Mouse (Mus musculus) yolk sac, embryonic 10.5 days (tissue): ENCODE data around the gene Tipin.
A peak's percentile ranks its signal among the peaks of the same experiment; 100 is the strongest.
"Not testable (repeated sequence)": the region's sequence is repeated elsewhere in the genome, so short reads cannot be mapped to it uniquely, and the experiment has no call there.

ENCODE experiments used
- DNase-seq: peaks from one replicate; pipeline ENCODE4 v3.0.0-alpha.2; 2017; ENCODE audit warnings: low spot score

The Tipin gene

GRCm38 (mm10) chr9:64281105-64281780 lies at the start of gene Tipin:
Gene Tipin (plus strand): TSS chr9:64281581.
- DNase-seq, result peak; percentile 95

- no peak for DNase-seq
Measured at GRCm38 (mm10) chr9:64231674-64232073, 49.7 kb upstream of the Tipin start.

- DNase-seq, result no peak
Measured at GRCm38 (mm10) chr9:64232257-64232957, 49.0 kb upstream of the Tipin start.

GRCm38 (mm10) chr9:64233656-64234055 lies 47.7 kb upstream of the Tipin start:
- no peak for DNase-seq

- no peak for DNase-seq
Measured at GRCm38 (mm10) chr9:64234768-64235435, 46.5 kb upstream of the Tipin start, which contains the start of gene Uchl4. Gene Uchl4 (plus strand): TSS chr9:64235201.

- DNase-seq, result no peak
Measured at GRCm38 (mm10) chr9:64236056-64236455, 45.3 kb upstream of the Tipin start.

GRCm38 (mm10) chr9:64240116-64240515 lies 41.3 kb upstream of the Tipin start:
- no peak for DNase-seq

- DNase-seq, result peak; percentile 45
Measured at GRCm38 (mm10) chr9:64240681-64241080, 40.7 kb upstream of the Tipin start.

GRCm38 (mm10) chr9:64242381-64242831 lies 39.0 kb upstream of the Tipin start:
- no peak for DNase-seq

- DNase-seq, result no peak
Measured at GRCm38 (mm10) chr9:64249371-64249770, 32.0 kb upstream of the Tipin start.

- no peak for DNase-seq
Measured at GRCm38 (mm10) chr9:64250111-64250730, 31.2 kb upstream of the Tipin start.

- DNase-seq, result peak; percentile 58
Measured at GRCm38 (mm10) chr9:64252591-64253020, 28.8 kb upstream of the Tipin start.

GRCm38 (mm10) chr9:64253021-64253904 lies 28.1 kb upstream of the Tipin start, which contains the start of gene Map2k1:
Gene Map2k1 (minus strand): TSS chr9:64253631.
- DNase-seq, result peak; percentile 99

GRCm38 (mm10) chr9:64255422-64255821 lies 26.0 kb upstream of the Tipin start:
- DNase-seq, result no peak

GRCm38 (mm10) chr9:64256204-64256603 lies 25.2 kb upstream of the Tipin start:
- DNase-seq, result no peak

GRCm38 (mm10) chr9:64259906-64260305 lies 21.5 kb upstream of the Tipin start:
- no peak for DNase-seq

- no peak for DNase-seq
Measured at GRCm38 (mm10) chr9:64261023-64261422, 20.4 kb upstream of the Tipin start.

- no peak for DNase-seq
Measured at GRCm38 (mm10) chr9:64264813-64265212, 16.6 kb upstream of the Tipin start.

GRCm38 (mm10) chr9:64267231-64267630 lies 14.2 kb upstream of the Tipin start:
- no peak for DNase-seq

- no peak for DNase-seq
Measured at GRCm38 (mm10) chr9:64268196-64268595, 13.2 kb upstream of the Tipin start.

- not testable (repeated sequence) for DNase-seq
Measured at GRCm38 (mm10) chr9:64268836-64269235, 12.5 kb upstream of the Tipin start.
